Mouse (Mus musculus) MEL (cell line): ENCODE data around the gene H2al1d. TPM values are rescaled to one million over a fixed set of nuclear protein-coding genes. Genes with fewer than 3 reads are reported as not detected.
"Not testable (repeated sequence)": the region's sequence is repeated elsewhere in the genome, so short reads cannot be mapped to it uniquely, and the experiment has no call there.

Experiments
- DNase-seq: peaks from one replicate; pipeline ENCODE4 v3.0.0; 2011; ENCODE audit warnings: low read depth, low spot score
- H3K27ac ChIP-seq: 2 replicates; pipeline ENCODE4 v1.5.1; 2012; ENCODE audit warnings: low read depth, mild to moderate bottlenecking, control low read depth, low read length, moderate library complexity; ENCODE audit not compliant: control insufficient read depth
- H3K27me3 ChIP-seq, 2 experiments: fragments of 150-350 bp in 1 of 2; sonication (generic) in 1 of 2; 2 replicates each; pipeline ENCODE4 v1.6.1; 2012; ENCODE audit warnings: low read length in 2 of 2, mild to moderate bottlenecking in 2 of 2, improper control_type of control experiment in 1 of 2, moderate library complexity in 1 of 2; ENCODE audit not compliant: insufficient read depth in 2 of 2, control insufficient read depth in 1 of 2
- H3K36me3 ChIP-seq, 2 experiments: 2 replicates each; pipeline ENCODE4 v1.6.1; 2012 to 2014; ENCODE audit warnings: low read length in 2 of 2, improper control_type of control experiment in 1 of 2, inconsistent platforms in 1 of 2, mild to moderate bottlenecking in 1 of 2; ENCODE audit not compliant: insufficient read depth in 2 of 2, control insufficient read depth in 1 of 2
- H3K4me1 ChIP-seq, 2 experiments: fragments of 150-350 bp in 1 of 2; sonication (generic) in 1 of 2; 2 replicates each; pipeline ENCODE4 v1.6.1; 2012; ENCODE audit warnings: low read length in 2 of 2, improper control_type of control experiment in 1 of 2, mild to moderate bottlenecking in 1 of 2; ENCODE audit not compliant: insufficient read depth in 2 of 2, control insufficient read depth in 1 of 2
- H3K4me3 ChIP-seq, 2 experiments: fragments of 150-350 bp in 1 of 2; sonication (generic) in 1 of 2; 2 replicates each; pipeline ENCODE4 v1.5.1; 2012; ENCODE audit warnings: low read depth in 2 of 2, low read length in 2 of 2, mild to moderate bottlenecking in 2 of 2, moderate library complexity in 2 of 2, control low read depth in 1 of 2, improper control_type of control experiment in 1 of 2; ENCODE audit not compliant: control insufficient read depth in 1 of 2, insufficient read depth in 1 of 2
- H3K79me2 ChIP-seq: 2 replicates; pipeline ENCODE4 v1.6.1; 2012; ENCODE audit warnings: mild to moderate bottlenecking, low read length, moderate library complexity; ENCODE audit not compliant: control insufficient read depth, poor library complexity, insufficient read depth
- H3K9ac ChIP-seq: 2 replicates; pipeline ENCODE4 v1.6.1; 2012; ENCODE audit warnings: low read depth, mild to moderate bottlenecking, control low read depth, low read length, moderate library complexity; ENCODE audit not compliant: control insufficient read depth, poor library complexity, severe bottlenecking
- H3K9me3 ChIP-seq: fragments of 150-350 bp; sonication (generic); replicated peaks from 2 replicates; pipeline ENCODE4 v1.6.1; 2012; ENCODE audit warnings: mild to moderate bottlenecking, low read length, improper control_type of control experiment, moderate library complexity; ENCODE audit not compliant: insufficient read depth
- polyA plus RNA-seq, 2 experiments: library from polyadenylated mRNA; stranded (reverse) in 1 of 2; unstranded in 1 of 2; fragments of >175 nt in 1 of 2; fragments of >200 nt in 1 of 2; gene quantifications; 2 replicates each; pipeline versions ENCODE4 v1.2.1 to v1.2.4; 2012; ENCODE audit warnings: low replicate concordance in 2 of 2, low read depth in 1 of 2; ENCODE audit not compliant: insufficient read length in 2 of 2, insufficient read depth in 1 of 2, missing spikeins in 1 of 2
- total RNA-seq: library from RNA; depleted of rRNA; stranded (reverse); fragments of 300-350 nt; gene quantifications from 2 replicates; pipeline ENCODE4 v1.2.3, GENCODE M21; 2012

H2al1d gene
- total and polyA plus RNA-seq, 3 experiments: not detected

DNA sequence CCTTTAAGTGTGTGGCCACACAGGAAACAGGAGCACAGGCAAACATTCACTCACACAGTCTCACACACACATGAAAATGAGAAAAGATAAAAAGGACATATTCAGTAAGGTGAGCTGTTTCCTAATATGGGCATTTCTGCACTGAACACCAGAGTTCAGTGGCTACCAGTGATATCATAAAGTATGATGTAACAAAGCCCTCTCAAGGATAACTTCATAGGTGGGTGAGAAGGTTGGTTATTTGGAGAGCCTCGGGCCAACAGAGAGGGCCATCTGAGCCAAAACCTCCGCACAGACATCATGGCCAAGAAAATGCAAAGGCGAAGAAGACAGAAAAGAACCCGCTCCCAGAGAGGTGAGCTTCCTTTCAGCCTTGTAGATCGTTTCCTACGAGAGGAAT lies 6.2 kb downstream of the H2al1d start, which contains the start of gene H2al1f:
Gene H2al1f, plus strand, starts transcription at position 301 of the 400 bp plus-strand sequence.
- H3K4me1 ChIP-seq, H3K4me3 ChIP-seq, H3K9ac ChIP-seq, H3K27ac ChIP-seq, H3K27me3 ChIP-seq, H3K9me3 ChIP-seq, H3K36me3 ChIP-seq, DNase-seq, H3K79me2 ChIP-seq: not testable (repeated sequence)

DNA sequence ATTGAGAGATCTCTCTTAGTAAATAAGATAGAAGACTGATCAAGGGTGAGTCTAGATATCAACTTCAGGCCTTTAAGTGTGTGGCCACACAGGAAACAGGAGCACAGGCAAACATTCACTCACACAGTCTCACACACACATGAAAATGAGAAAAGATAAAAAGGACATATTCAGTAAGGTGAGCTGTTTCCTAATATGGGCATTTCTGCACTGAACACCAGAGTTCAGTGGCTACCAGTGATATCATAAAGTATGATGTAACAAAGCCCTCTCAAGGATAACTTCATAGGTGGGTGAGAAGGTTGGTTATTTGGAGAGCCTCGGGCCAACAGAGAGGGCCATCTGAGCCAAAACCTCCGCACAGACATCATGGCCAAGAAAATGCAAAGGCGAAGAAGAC lies 9.3 kb downstream of the H2al1d start, which contains the start of gene H2al1g:
Gene H2al1g, plus strand, starts transcription at position 301 of the 400 bp plus-strand sequence.
- H3K4me1 ChIP-seq, H3K27ac ChIP-seq, H3K36me3 ChIP-seq, H3K9ac ChIP-seq, H3K4me3 ChIP-seq, H3K9me3 ChIP-seq, H3K79me2 ChIP-seq, H3K27me3 ChIP-seq, DNase-seq: not testable (repeated sequence)

DNA sequence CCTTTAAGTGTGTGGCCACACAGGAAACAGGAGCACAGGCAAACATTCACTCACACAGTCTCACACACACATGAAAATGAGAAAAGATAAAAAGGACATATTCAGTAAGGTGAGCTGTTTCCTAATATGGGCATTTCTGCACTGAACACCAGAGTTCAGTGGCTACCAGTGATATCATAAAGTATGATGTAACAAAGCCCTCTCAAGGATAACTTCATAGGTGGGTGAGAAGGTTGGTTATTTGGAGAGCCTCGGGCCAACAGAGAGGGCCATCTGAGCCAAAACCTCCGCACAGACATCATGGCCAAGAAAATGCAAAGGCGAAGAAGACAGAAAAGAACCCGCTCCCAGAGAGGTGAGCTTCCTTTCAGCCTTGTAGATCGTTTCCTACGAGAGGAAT lies 12.6 kb downstream of the H2al1d start, which contains the start of gene H2al1h:
Gene H2al1h, plus strand, starts transcription at position 301 of the 400 bp plus-strand sequence.
- H3K4me1 ChIP-seq, H3K9me3 ChIP-seq, H3K4me3 ChIP-seq, DNase-seq, H3K36me3 ChIP-seq, H3K79me2 ChIP-seq, H3K9ac ChIP-seq, H3K27ac ChIP-seq, H3K27me3 ChIP-seq: not testable (repeated sequence)

DNA sequence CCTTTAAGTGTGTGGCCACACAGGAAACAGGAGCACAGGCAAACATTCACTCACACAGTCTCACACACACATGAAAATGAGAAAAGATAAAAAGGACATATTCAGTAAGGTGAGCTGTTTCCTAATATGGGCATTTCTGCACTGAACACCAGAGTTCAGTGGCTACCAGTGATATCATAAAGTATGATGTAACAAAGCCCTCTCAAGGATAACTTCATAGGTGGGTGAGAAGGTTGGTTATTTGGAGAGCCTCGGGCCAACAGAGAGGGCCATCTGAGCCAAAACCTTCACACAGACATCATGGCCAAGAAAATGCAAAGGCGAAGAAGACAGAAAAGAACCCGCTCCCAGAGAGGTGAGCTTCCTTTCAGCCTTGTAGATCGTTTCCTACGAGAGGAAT lies 15.7 kb downstream of the H2al1d start, which contains the start of gene H2al1i:
Gene H2al1i, plus strand, starts transcription at position 301 of the 400 bp plus-strand sequence.
- H3K36me3 ChIP-seq, H3K27me3 ChIP-seq, H3K9me3 ChIP-seq, DNase-seq, H3K4me1 ChIP-seq, H3K4me3 ChIP-seq, H3K9ac ChIP-seq, H3K79me2 ChIP-seq, H3K27ac ChIP-seq: not testable (repeated sequence)

DNA sequence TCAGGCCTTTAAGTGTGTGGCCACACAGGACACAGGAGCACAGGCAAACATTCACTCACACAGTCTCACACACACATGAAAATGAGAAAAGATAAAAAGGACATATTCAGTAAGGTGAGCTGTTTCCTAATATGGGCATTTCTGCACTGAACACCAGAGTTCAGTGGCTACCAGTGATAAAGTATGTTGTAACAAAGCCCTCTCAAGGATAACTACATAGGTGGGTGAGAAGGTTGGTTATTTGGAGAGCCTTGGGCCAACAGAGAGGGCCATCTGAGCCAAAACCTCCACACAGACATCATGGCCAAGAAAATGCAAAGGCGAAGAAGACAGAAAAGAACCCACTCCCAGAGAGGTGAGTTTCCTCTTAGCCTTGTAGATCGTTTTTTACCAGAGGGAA lies 18.9 kb downstream of the H2al1d start, which contains the start of gene H2al1j:
Gene H2al1j, plus strand, starts transcription at position 301 of the 400 bp plus-strand sequence.
- not testable (repeated sequence) for H3K4me3 ChIP-seq, H3K79me2 ChIP-seq, DNase-seq, H3K27me3 ChIP-seq, H3K9me3 ChIP-seq, H3K4me1 ChIP-seq, H3K27ac ChIP-seq, H3K9ac ChIP-seq, H3K36me3 ChIP-seq
